Mouse (Mus musculus) layer of hippocampus, adult 18-20 months (tissue): ENCODE data around the gene Morc4. TPM values are rescaled to one million over a fixed set of nuclear protein-coding genes. Genes with fewer than 3 reads are reported as not detected.

ENCODE experiments used
- total RNA-seq, 2 experiments: library from RNA; stranded (reverse); gene quantifications; 2 replicates each; pipeline ENCODE4 v1.2.3; 2021

Gene Morc4
- total RNA-seq, 2 experiments from 2014 or later = 5.6 to 6.1 TPM

Other genes starting within 250 kb of the Morc4 start
- 10 to 100 TPM; 11.9 to 12.5 TPM for gene Tbc1d8b, start 186.7 kb downstream of the Morc4 start, total RNA-seq
- not detected for gene Gm15013, start 157.2 kb downstream of the Morc4 start, total RNA-seq
- not detected for gene Ripply1, start 89.3 kb downstream of the Morc4 start, total RNA-seq
- under 1 TPM; 0.51 to 0.97 TPM for gene Cldn2, start 70.8 kb downstream of the Morc4 start, total RNA-seq
- gene Rbm41, start 126.9 kb upstream of the Morc4 start, total RNA-seq = 10 to 100 TPM in 1 of 2 experiments, 1 to 10 TPM in 1; 9.1 to 11.4 TPM
- gene Nup62cl, start 191.0 kb upstream of the Morc4 start, total RNA-seq = under 1 TPM; 0.38 to 0.50 TPM
- gene Pih1h3b, start 191.2 kb upstream of the Morc4 start, total RNA-seq = under 1 TPM in 1 of 2 experiments, not detected in 1; 0.20 TPM